In genomic region chr11:8547661-8548060, GRCm38 (mm10) we compare ENCODE assay signal across 24 mouse cellular contexts.
DNase-seq lines count a peak whose midpoint lies in the region; ATAC-seq and TF ChIP-seq lines count a peak whose summit lies in the region.
"Had no signal": no experiment of that assay in that cellular context is flagged by ENCODE, and none has a peak within 500 bp of the region (broad histone marks: within the 10 kb centered on the region; RNA-seq: fewer than 3 reads in every experiment).

No protein-coding gene starts in this region.

- H3K79me2 ChIP-seq in myocyte (ENCODE audit: control insufficient read depth, insufficient read depth) = peaks cover 13% of the 10 kb centered on the region

- no peaks in the 10 kb centered on the region for H3K9me3 ChIP-seq in heart, embryonic 12.5 days (replicated peaks)
- H3K9me3 ChIP-seq in hindbrain, embryonic 13.5 days = no peaks in the 10 kb centered on the region
- H3K9me3 ChIP-seq in hindbrain, embryonic 14.5 days (ENCODE audit: control insufficient read depth, low read length) = no peaks in the 10 kb centered on the region
- no peaks in the 10 kb centered on the region for H3K9me3 ChIP-seq in lung, embryonic 16.5 days (ENCODE audit: control insufficient read depth, low read length)
- no peaks in the 10 kb centered on the region for H3K9me3 ChIP-seq in lung, postnatal 0 days (ENCODE audit: low read length)
- H3K9me3 ChIP-seq: forebrain, embryonic 10.5 days; forebrain, embryonic 13.5 days; hindbrain, embryonic 10.5 days; hindbrain, embryonic 15.5 days had no signal

- 0 out of 2 replicates have a peak, but pooled peaks cover 3% of the 10 kb centered on the region for H3K36me3 ChIP-seq in heart, embryonic 12.5 days
- H3K36me3 ChIP-seq in hindbrain, embryonic 13.5 days = no peaks in the 10 kb centered on the region
- H3K36me3 ChIP-seq in hindbrain, embryonic 14.5 days (replicated peaks; ENCODE audit: control insufficient read depth, insufficient read depth) = no peaks in the 10 kb centered on the region
- H3K36me3 ChIP-seq in lung, embryonic 16.5 days (ENCODE audit: control insufficient read depth, insufficient read depth, low read length) = peaks cover 11% of the 10 kb centered on the region; the same call in 1 of the 2 replicates
- H3K36me3 ChIP-seq in lung, postnatal 0 days (ENCODE audit: insufficient read depth, low read length) = no peaks in the 10 kb centered on the region
- peaks cover 12% of the 10 kb centered on the region for H3K36me3 ChIP-seq in myocyte (ENCODE audit: control insufficient read depth, insufficient read depth)
- H3K36me3 ChIP-seq: hindbrain, embryonic 10.5 days; hindbrain, embryonic 15.5 days had no signal

- TF ChIP-seq CTCF in lung, postnatal 0 days (IDR thresholded peaks at IDR 0.05) = no peak

- no peak for DNase-seq in heart, adult 9 months (ENCODE audit: low spot score in 2 of 2)
- DNase-seq in hindbrain, embryonic 14.5 days (ENCODE audit: low spot score) = no peak
- no peak for DNase-seq in lung, postnatal 0 days (ENCODE audit: low spot score)
- no peak for DNase-seq in lung, adult 18-20 months
- DNase-seq: adrenal gland, adult 2 months; adrenal gland, postnatal 14 days; cerebellum, adult 11 months; cerebellum, adult 2 months; cerebellum, adult 9-11 months; cerebellum, postnatal 25 days; gastrocnemius, postnatal 10 days; gastrocnemius, postnatal 36 days; heart, adult 2 months; heart, postnatal 36 days had no signal

- H3K4me2 ChIP-seq in heart, embryonic 12.5 days = no peak overlapping the region
- H3K4me2 ChIP-seq in hindbrain, embryonic 13.5 days = no peak overlapping the region
- no peak overlapping the region for H3K4me2 ChIP-seq in hindbrain, embryonic 14.5 days (replicated peaks)
- H3K4me2 ChIP-seq in lung, embryonic 16.5 days (ENCODE audit: low read depth, low read length) = no peak overlapping the region
- no peak overlapping the region for H3K4me2 ChIP-seq in lung, postnatal 0 days (replicated peaks; ENCODE audit: low read depth, low read length)
- peak overlapping the region; percentile 4 for H3K4me2 ChIP-seq in myocyte (ENCODE audit: low read depth)
- H3K4me2 ChIP-seq: forebrain, embryonic 13.5 days; hindbrain, embryonic 15.5 days had no signal

- no peaks in the 10 kb centered on the region for H3K27me3 ChIP-seq in heart, embryonic 12.5 days (replicated peaks)
- no peaks in the 10 kb centered on the region for H3K27me3 ChIP-seq in hindbrain, embryonic 13.5 days
- H3K27me3 ChIP-seq in hindbrain, embryonic 14.5 days (ENCODE audit: control insufficient read depth, insufficient read depth, low read length) = no peaks in the 10 kb centered on the region
- no peaks in the 10 kb centered on the region for H3K27me3 ChIP-seq in lung, embryonic 16.5 days (ENCODE audit: control insufficient read depth, insufficient read depth, low read depth, low read length)
- no peaks in the 10 kb centered on the region for H3K27me3 ChIP-seq in lung, postnatal 0 days (replicated peaks; ENCODE audit: insufficient read depth, low read length)
- no peaks in the 10 kb centered on the region for H3K27me3 ChIP-seq in myocyte (ENCODE audit: control insufficient read depth, insufficient read depth, insufficient read length)
- H3K27me3 ChIP-seq: forebrain, embryonic 13.5 days; hindbrain, embryonic 15.5 days had no signal

- peak overlapping the region; percentile 18; the same call in 1 of the 2 replicates for H3K27ac ChIP-seq in heart, embryonic 12.5 days (ENCODE audit: poor library complexity, severe bottlenecking)
- H3K27ac ChIP-seq in hindbrain, embryonic 13.5 days = no peak overlapping the region
- H3K27ac ChIP-seq in hindbrain, embryonic 14.5 days = no peak overlapping the region
- H3K27ac ChIP-seq in lung, embryonic 16.5 days (ENCODE audit: low read length) = no peak overlapping the region
- no peak overlapping the region for H3K27ac ChIP-seq in lung, postnatal 0 days (ENCODE audit: low read length)
- H3K27ac ChIP-seq: forebrain, embryonic 10.5 days; forebrain, embryonic 13.5 days; heart, adult 2 months; hindbrain, embryonic 10.5 days; hindbrain, embryonic 15.5 days had no signal

- H3K4me1 ChIP-seq in heart, embryonic 12.5 days (replicated peaks) = peaks cover 18% of the 10 kb centered on the region
- 0 out of 2 replicates have a peak, but pooled peaks cover 2% of the 10 kb centered on the region for H3K4me1 ChIP-seq in hindbrain, embryonic 13.5 days (replicated peaks)
- no peaks in the 10 kb centered on the region for H3K4me1 ChIP-seq in hindbrain, embryonic 14.5 days (replicated peaks; ENCODE audit: control insufficient read depth, insufficient read depth, low read length)
- no peaks in the 10 kb centered on the region for H3K4me1 ChIP-seq in lung, embryonic 16.5 days (replicated peaks; ENCODE audit: control insufficient read depth, insufficient read depth, low read length)
- H3K4me1 ChIP-seq in lung, postnatal 0 days (ENCODE audit: insufficient read depth, low read depth, low read length) = no peaks in the 10 kb centered on the region
- H3K4me1 ChIP-seq: forebrain, embryonic 10.5 days; hindbrain, embryonic 10.5 days; hindbrain, embryonic 15.5 days had no signal

- TF ChIP-seq EP300 in lung, postnatal 0 days (IDR thresholded peaks at IDR 0.05) = no peak

- H3K9ac ChIP-seq in heart, embryonic 12.5 days = no peak overlapping the region
- H3K9ac ChIP-seq in hindbrain, embryonic 13.5 days = 0 out of 2 replicates have a peak overlapping the region, but pooled peaks have one; percentile 13
- H3K9ac ChIP-seq in hindbrain, embryonic 14.5 days = no peak overlapping the region
- H3K9ac ChIP-seq in lung, embryonic 16.5 days (ENCODE audit: low read length) = no peak overlapping the region
- H3K9ac ChIP-seq in lung, postnatal 0 days (replicated peaks; ENCODE audit: low read depth) = no peak overlapping the region
- H3K9ac ChIP-seq: forebrain, embryonic 13.5 days; hindbrain, embryonic 15.5 days had no signal

- no peak overlapping the region for H3K4me3 ChIP-seq in heart, embryonic 12.5 days
- no peak overlapping the region for H3K4me3 ChIP-seq in hindbrain, embryonic 13.5 days
- H3K4me3 ChIP-seq in hindbrain, embryonic 14.5 days (replicated peaks; ENCODE audit: low read length) = no peak overlapping the region
- H3K4me3 ChIP-seq in lung, embryonic 16.5 days (ENCODE audit: low read length) = no peak overlapping the region
- no peak overlapping the region for H3K4me3 ChIP-seq in lung, postnatal 0 days (ENCODE audit: low read depth, low read length)
- no peak overlapping the region for H3K4me3 ChIP-seq in myocyte
- H3K4me3 ChIP-seq: forebrain, embryonic 10.5 days; forebrain, embryonic 13.5 days; heart, adult 2 months; hindbrain, embryonic 10.5 days; hindbrain, embryonic 15.5 days had no signal

- 0 out of 2 replicates have a peak, but pooled peaks have one; percentile 25 for ATAC-seq in heart, embryonic 12.5 days (ENCODE audit: insufficient number of reproducible peaks, low FRiP score)
- no peak for ATAC-seq in hindbrain, embryonic 13.5 days (ENCODE audit: low FRiP score)
- ATAC-seq in hindbrain, embryonic 14.5 days (ENCODE audit: low FRiP score) = no peak
- 0 out of 2 replicates have a peak, but pooled peaks have one; percentile 8 for ATAC-seq in lung, embryonic 16.5 days (ENCODE audit: low read depth)
- ATAC-seq in lung, postnatal 0 days = no peak
- ATAC-seq: CD4-positive, CD25-positive, alpha-beta regulatory T cell, adult 4 months; forebrain, embryonic 13.5 days; forebrain, embryonic 16.5 days had no signal

- no peak overlapping the region for H3ac ChIP-seq in myocyte (ENCODE audit: control insufficient read depth, insufficient read length)

- 35% methylated on average over 5 of the region's 5 CpGs for WGBS in heart, embryonic 12.5 days
- 76% methylated on average over 5 of the region's 5 CpGs for WGBS in hindbrain, embryonic 13.5 days
- WGBS in hindbrain, embryonic 14.5 days = 80% methylated on average over 5 of the region's 5 CpGs
- 63% methylated on average over 5 of the region's 5 CpGs for WGBS in lung, embryonic 16.5 days
- 67% methylated on average over 5 of the region's 5 CpGs for WGBS in lung, postnatal 0 days

- TF ChIP-seq POLR2A in myocyte (IDR thresholded peaks at IDR 0.05; ENCODE audit: insufficient read length, low read depth) = no peak

TF ChIP-seq in myocyte, 11 proteins besides CTCF, POLR2A, EP300 and RAD21:
- TF ChIP-seq MYOD1 (IDR thresholded peaks at IDR 0.05; ENCODE audit: control insufficient read depth in 1 of 3, insufficient read length in 2 of 3, low read depth in 2 of 3) (peak in 2 of 3 experiments; percentile 45 to 70), SRF (IDR thresholded peaks at IDR 0.05; ENCODE audit: control insufficient read depth, insufficient read length, low read depth) (no peak), MYOG (IDR thresholded peaks at IDR 0.05; ENCODE audit: control insufficient read depth in 1 of 3, insufficient read depth in 1 of 3, insufficient read length in 2 of 3, low read depth in 2 of 3) (peak in 2 of 3 experiments; percentile 43 to 77)

Comparison
In these comparisons a context has a peak if more than half of its experiments do, and no peak if none do; other contexts are left out.
1. ATAC-seq: peak in heart, embryonic 12.5 days (single experiment) and lung, embryonic 16.5 days (single experiment); none in hindbrain, embryonic 13.5 days (single experiment), hindbrain, embryonic 14.5 days (single experiment) and lung, postnatal 0 days (single experiment).